Comparison of ENCODE assay signal across 8 mouse cellular contexts in the genomic region with DNA sequence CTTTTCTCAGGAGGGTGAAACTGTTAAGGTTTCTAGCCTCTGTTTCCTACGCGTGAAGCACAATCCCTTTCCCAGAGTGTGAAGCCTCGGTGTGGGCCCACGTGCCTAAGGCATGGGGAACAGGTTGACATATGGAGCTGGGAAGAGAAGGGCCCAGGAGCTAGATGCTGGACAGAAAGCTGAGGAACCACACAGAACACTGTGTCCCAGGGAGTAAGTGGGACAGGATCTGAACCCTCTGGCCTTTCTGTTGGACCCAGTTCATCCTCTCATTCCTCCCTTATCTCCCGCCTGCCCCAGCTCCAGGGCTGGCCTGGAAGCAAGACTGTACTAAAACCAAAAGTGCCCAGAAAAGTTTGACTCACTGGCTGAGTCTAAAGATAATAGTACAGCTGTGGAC. TPM values are rescaled to one million over a fixed set of nuclear protein-coding genes. Genes with fewer than 3 reads are reported as not detected.
DNase-seq lines count a peak whose midpoint lies in the region; ATAC-seq lines count a peak whose summit lies in the region.

No protein-coding gene starts in this region.

- ATAC-seq in liver, embryonic 16.5 days (ENCODE audit: low read depth): no peak
- ATAC-seq in cerebellum, adult (ENCODE audit: insufficient number of reproducible peaks, low FRiP score, low TSS enrichment): no peak

- H3K9ac ChIP-seq in liver, embryonic 16.5 days (ENCODE audit: low read depth, low read length): no peak overlapping the region

- H3K36me3 ChIP-seq in forebrain, embryonic 10.5 days (replicated peaks): no peaks in the 10 kb centered on the region
- H3K36me3 ChIP-seq in hindbrain, embryonic 10.5 days: no peaks in the 10 kb centered on the region
- no peaks in the 10 kb centered on the region for H3K36me3 ChIP-seq in liver, embryonic 16.5 days (ENCODE audit: control insufficient read depth, insufficient read depth)

- peaks cover 95% of the 10 kb centered on the region for H3K27me3 ChIP-seq in forebrain, embryonic 10.5 days (ENCODE audit: poor library complexity, severe bottlenecking)
- peaks cover 79% of the 10 kb centered on the region for H3K27me3 ChIP-seq in hindbrain, embryonic 10.5 days (ENCODE audit: insufficient read depth, poor library complexity, severe bottlenecking)
- peaks cover 32% of the 10 kb centered on the region for H3K27me3 ChIP-seq in liver, embryonic 16.5 days (ENCODE audit: control insufficient read depth, insufficient read depth, low read depth, low read length)

- H3K27ac ChIP-seq in forebrain, embryonic 10.5 days: peak overlapping the region; percentile 93
- peak overlapping the region; percentile 90 for H3K27ac ChIP-seq in hindbrain, embryonic 10.5 days
- H3K27ac ChIP-seq in liver, embryonic 16.5 days (ENCODE audit: low read length): no peak overlapping the region

- WGBS in forebrain, embryonic 10.5 days: 27% methylated on average over 5 of the region's 5 CpGs
- WGBS in hindbrain, embryonic 10.5 days: 28% methylated on average over 5 of the region's 5 CpGs
- WGBS in liver, embryonic 16.5 days (ENCODE audit: insufficient replicate concordance): 17% methylated on average over 5 of the region's 5 CpGs

- DNase-seq in NIH3T3 (ENCODE audit: low read depth): peak; percentile 11
- no peak for DNase-seq in forebrain, embryonic 10.5 days (ENCODE audit: extremely low spot score, low spot score)
- no peak for DNase-seq in hindbrain, embryonic 10.5 days (ENCODE audit: low spot score)
- DNase-seq in adrenal gland, adult 2 months: no peak
- no peak for DNase-seq in spleen, adult 18-20 months
- DNase-seq in right cerebral cortex, postnatal 25 days: no peak

- H3K4me3 ChIP-seq in forebrain, embryonic 10.5 days: peak overlapping the region; percentile 96
- peak overlapping the region; percentile 92 for H3K4me3 ChIP-seq in hindbrain, embryonic 10.5 days
- H3K4me3 ChIP-seq in liver, embryonic 16.5 days (ENCODE audit: low read depth, low read length): peak overlapping the region; percentile 64; the same call in 1 of the 2 replicates

- no peaks in the 10 kb centered on the region for H3K9me3 ChIP-seq in forebrain, embryonic 10.5 days
- no peaks in the 10 kb centered on the region for H3K9me3 ChIP-seq in hindbrain, embryonic 10.5 days
- no peaks in the 10 kb centered on the region for H3K9me3 ChIP-seq in liver, embryonic 16.5 days (replicated peaks; ENCODE audit: control insufficient read depth, low read length)

- peaks cover 78% of the 10 kb centered on the region for H3K4me1 ChIP-seq in forebrain, embryonic 10.5 days
- H3K4me1 ChIP-seq in hindbrain, embryonic 10.5 days (replicated peaks): peaks cover 74% of the 10 kb centered on the region
- peaks cover 3% of the 10 kb centered on the region; the same call in 1 of the 2 replicates for H3K4me1 ChIP-seq in liver, embryonic 16.5 days (ENCODE audit: control insufficient read depth, low read depth, low read length)

- peak overlapping the region; percentile 70; the same call in 1 of the 2 replicates for H3K4me2 ChIP-seq in liver, embryonic 16.5 days (ENCODE audit: low read depth, low read length)

RNA-seq across cellular contexts. Expression of a gene that starts 1.3 kb away (rescaled TPM):
- 9.0 and 9.3 TPM in 2 replicates for polyA plus RNA-seq in forebrain, embryonic 10.5 days (2016; fragmentation: Nextera tagmentation; extraction: Ambion mirVana)
- 10.9 and 19.2 TPM in 2 replicates for polyA plus RNA-seq in hindbrain, embryonic 10.5 days (2016; fragmentation: Nextera tagmentation; extraction: Ambion mirVana)
- polyA plus RNA-seq in liver, embryonic 16.5 days (2015; fragmentation: Nextera tagmentation; extraction: Ambion mirVana): 3.0 and 3.2 TPM in 2 replicates
- total RNA-seq in adrenal gland, adult 2 months (2021): 10 to 100 TPM; 15.5 to 25.5 TPM
- polyA plus RNA-seq in adrenal gland, adult 2 months (2012; rRNA removed): 23.7 and 35.0 TPM in 2 replicates

RNA-seq across cellular contexts. Expression of a gene that starts 43.3 kb away (rescaled TPM):
- polyA plus RNA-seq in forebrain, embryonic 10.5 days (2016; fragmentation: Nextera tagmentation; extraction: Ambion mirVana): 12.0 and 13.8 TPM in 2 replicates
- 12.9 and 13.2 TPM in 2 replicates for polyA plus RNA-seq in hindbrain, embryonic 10.5 days (2016; fragmentation: Nextera tagmentation; extraction: Ambion mirVana)
- 8.6 and 10.0 TPM in 2 replicates for polyA plus RNA-seq in liver, embryonic 16.5 days (2015; fragmentation: Nextera tagmentation; extraction: Ambion mirVana)
- 10 to 100 TPM; 78.1 to 82.8 TPM for total RNA-seq in adrenal gland, adult 2 months (2021)
- polyA plus RNA-seq in adrenal gland, adult 2 months (2012; rRNA removed): 17.0 and 18.0 TPM in 2 replicates

RNA-seq across cellular contexts. Expression of a gene that starts 53.8 kb away (rescaled TPM):
- polyA plus RNA-seq in forebrain, embryonic 10.5 days (2016; fragmentation: Nextera tagmentation; extraction: Ambion mirVana): 120 and 122 TPM in 2 replicates
- 73.2 and 104 TPM in 2 replicates for polyA plus RNA-seq in hindbrain, embryonic 10.5 days (2016; fragmentation: Nextera tagmentation; extraction: Ambion mirVana)
- 25.1 and 27.4 TPM in 2 replicates for polyA plus RNA-seq in liver, embryonic 16.5 days (2015; fragmentation: Nextera tagmentation; extraction: Ambion mirVana)
- total RNA-seq in adrenal gland, adult 2 months (2021): 100 to 1,000 TPM; 111 to 139 TPM
- 3.2 and 4.2 TPM in 2 replicates for polyA plus RNA-seq in adrenal gland, adult 2 months (2012; rRNA removed)
